Mouse (Mus musculus) Patski (cell line): ENCODE data around the gene Foxs1. TPM values are rescaled to one million over a fixed set of nuclear protein-coding genes. Genes with fewer than 3 reads are reported as not detected.

ENCODE experiments used
- ATAC-seq: fragments of 100-300 bp; one replicate; pipeline ENCODE4 v1.8.0; 2021
- CTCF ChIA-PET: fragments of 350-600 bp; sonication (Branson Sonifier 250); formaldehyde crosslinking; loops from one replicate; lab custom pipeline; 2022; ENCODE audit warnings: inconsistent platforms; lab: Charles Lee
- POLR2A ChIA-PET: fragments of 350-600 bp; sonication (Branson Sonifier 250); formaldehyde crosslinking; loops from one replicate; lab custom pipeline; 2022; ENCODE audit warnings: antibody characterized with exemption, inconsistent platforms; lab: Charles Lee
- DNase-seq: peaks from one replicate; pipeline ENCODE4 v3.0.0-alpha.2; 2011; ENCODE audit warnings: low read depth, low spot score
- H3K27me3 ChIP-seq: fragments of 371-371 bp; one replicate; pipeline ENCODE4 v1.5.1; 2021
- CTCF ChIP-seq: fragments of 100-300 bp; IDR thresholded peaks from one replicate; pipeline ENCODE4 v1.5.1; 2021
- in situ Hi-C: fragments of 300-500 bp; cut with MboI; formaldehyde crosslinking; loops from 3 replicates; pipeline ENCODE4 v1.11.1; 2018; ENCODE audit warnings: low pct_unique_long_range_greater_than_20kb, mixed read lengths
- polyA plus RNA-seq: library from polyadenylated mRNA; unstranded; gene quantifications from one replicate; pipeline ENCODE4 v1.2.3, GENCODE M21; 2021

The Foxs1 gene
- polyA plus RNA-seq, 1 experiment from 2014 or later = 0.04 TPM

GRCm38 (mm10) chr2:152928219-152928987, 4.6 kb downstream of the Foxs1 start:
- no peak for DNase-seq

GRCm38 (mm10) chr2:152927371-152927770, 5.6 kb downstream of the Foxs1 start:
- DNase-seq (no peak), ATAC-seq (peak; percentile 69)
- ChIA-PET CTCF (no interaction called here), POLR2A (no interaction called here)
- no peaks in the 10 kb centered on the region for H3K27me3 ChIP-seq
- no peak for TF ChIP-seq CTCF
- in situ Hi-C loops = no loop called here

More at GRCm38 (mm10) chr2:152928219-152928987, 4.6 kb downstream of the Foxs1 start:
- ChIA-PET CTCF (no interaction called here), POLR2A (interaction anchor here (0.7 kb wide), 1 partner anchor 275 kb away, joined by 3 read pairs; no protein-coding TSS in a partner anchor)
- no peak for TF ChIP-seq CTCF
- no peak for ATAC-seq
- H3K27me3 ChIP-seq = no peaks in the 10 kb centered on the region
- in situ Hi-C loops = no loop called here

DNA sequence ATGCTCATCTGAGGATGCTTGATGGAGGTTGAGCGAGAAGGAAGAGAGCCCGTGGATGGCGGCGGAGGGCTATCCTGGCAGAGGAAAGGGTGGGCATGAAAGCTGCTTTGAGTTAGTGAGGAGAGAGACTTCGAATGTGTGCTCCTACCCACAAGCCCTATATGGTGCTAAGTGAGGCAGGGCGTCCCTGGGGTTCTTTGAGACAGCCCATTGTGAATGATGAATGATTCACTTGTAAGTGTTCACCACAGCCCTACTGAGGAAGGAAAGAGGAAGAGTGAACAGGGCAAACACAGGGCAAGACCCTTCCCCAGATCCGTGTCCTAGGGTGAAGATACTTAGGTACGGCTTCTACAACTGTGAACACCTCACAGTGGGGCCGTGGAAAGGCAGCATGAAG, 6.1 kb downstream of the Foxs1 start:
- ATAC-seq (no peak), DNase-seq (no peak)
- no peak for TF ChIP-seq CTCF
- no peaks in the 10 kb centered on the region for H3K27me3 ChIP-seq
- POLR2A ChIA-PET = no interaction called here
- in situ Hi-C loops = no loop called here
- CTCF ChIA-PET = no interaction called here

GRCm38 (mm10) chr2:152925189-152925872, 7.7 kb downstream of the Foxs1 start:
- CTCF ChIA-PET = interaction anchor here (1.4 to 2.2 kb wide), 2 partner anchors 8 to 11 kb away, joined by 4 to 8 read pairs; partner anchors contain the start of gene Foxs1
- no peak for ATAC-seq
- in situ Hi-C loops = no loop called here
- no peak for DNase-seq
- no peak for TF ChIP-seq CTCF
- POLR2A ChIA-PET = interaction anchor here (0.7 kb wide), 1 partner anchor 249 kb away, joined by 4 read pairs; no protein-coding TSS in a partner anchor
- no peaks in the 10 kb centered on the region for H3K27me3 ChIP-seq

DNA sequence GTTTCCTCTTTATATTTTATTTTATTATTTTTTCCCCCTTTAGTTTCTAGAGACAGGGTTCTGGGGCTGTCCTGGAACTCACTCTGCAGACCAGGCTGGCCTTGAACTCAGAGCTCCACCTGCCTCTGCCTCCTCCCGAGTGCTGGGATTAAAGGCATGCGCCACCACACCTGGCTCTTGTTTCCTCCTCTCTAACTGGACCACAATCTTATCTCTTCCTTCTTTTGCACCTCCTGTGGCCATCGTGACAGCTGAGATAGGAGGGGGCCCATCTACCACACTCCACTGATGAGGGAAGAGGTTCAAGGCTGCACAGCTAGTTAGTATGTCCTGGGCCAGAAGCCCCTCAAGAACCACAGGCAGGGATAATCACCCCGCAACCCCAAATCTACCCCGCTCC, 8.5 kb downstream of the Foxs1 start:
- TF ChIP-seq CTCF = no peak
- no peaks in the 10 kb centered on the region for H3K27me3 ChIP-seq
- DNase-seq (no peak), ATAC-seq (no peak)
- POLR2A ChIA-PET = interaction anchor here (0.6 to 1.4 kb wide), 3 partner anchors 83 to 91 kb away, joined by 3 read pairs; no protein-coding TSS in a partner anchor
- in situ Hi-C loops = loop anchor here (25.0 kb wide), 1 partner anchor 1012 kb away; the partner anchor contains the start of gene Angpt4
- CTCF ChIA-PET = interaction anchor here (0.7 to 2.2 kb wide), 3 partner anchors 9 to 10 kb away, joined by 4 to 8 read pairs (median 4); partner anchors contain the start of gene Foxs1

DNA sequence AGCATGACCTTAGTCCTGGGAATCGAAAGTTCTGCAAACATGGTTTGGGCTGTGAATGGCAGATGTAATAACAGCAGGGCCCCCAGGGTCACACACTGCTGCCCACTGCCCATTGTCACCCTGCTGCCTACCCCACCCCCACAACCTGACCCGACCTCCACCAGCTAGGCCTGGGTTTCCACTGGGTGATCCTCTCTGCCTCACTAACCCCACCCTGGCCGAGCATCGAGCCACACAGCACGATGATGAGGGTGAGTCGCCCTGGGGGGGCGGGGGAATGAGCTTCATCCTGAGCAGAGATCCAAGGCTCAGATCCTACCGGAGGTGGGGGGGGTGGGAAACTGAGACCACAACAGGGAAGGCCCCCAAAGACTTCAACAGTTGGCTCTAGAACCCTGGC, 8.9 kb downstream of the Foxs1 start:
- in situ Hi-C loops = loop anchor here (25.0 kb wide), 1 partner anchor 1012 kb away; the partner anchor contains the start of gene Angpt4
- no peak for TF ChIP-seq CTCF
- no peaks in the 10 kb centered on the region for H3K27me3 ChIP-seq
- CTCF ChIA-PET = interaction anchor here (0.7 to 2.2 kb wide), 3 partner anchors 8 to 10 kb away, joined by 4 to 8 read pairs (median 4); partner anchors contain the start of gene Foxs1
- POLR2A ChIA-PET = interaction anchor here (0.6 to 1.4 kb wide), 3 partner anchors 83 to 91 kb away, joined by 3 read pairs; no protein-coding TSS in a partner anchor
- no peak for ATAC-seq
- DNase-seq = no peak

DNA sequence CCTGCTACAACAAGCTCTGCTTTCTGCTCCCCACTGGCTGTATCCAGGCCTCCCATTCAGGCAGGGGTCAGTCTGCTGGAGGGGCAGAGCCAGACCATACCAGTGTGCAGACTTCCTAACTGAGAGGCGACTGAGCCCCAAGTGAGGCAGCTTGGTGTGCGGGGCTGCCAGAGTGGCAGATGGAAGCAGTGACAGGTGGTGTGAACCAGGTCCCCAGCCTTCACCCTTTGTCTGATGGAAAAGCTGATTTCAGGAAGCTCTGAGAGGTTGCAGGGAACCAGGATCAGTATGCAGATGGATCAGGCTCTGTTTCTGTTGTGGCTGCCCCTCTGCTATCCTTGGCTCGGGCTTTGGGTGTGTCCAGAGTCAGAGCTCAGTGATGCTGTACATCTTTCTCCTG, 9.4 kb downstream of the Foxs1 start:
- no peaks in the 10 kb centered on the region for H3K27me3 ChIP-seq
- DNase-seq (no peak), ATAC-seq (no peak)
- ChIA-PET POLR2A (interaction anchor here (1.4 kb wide), 1 partner anchor 84 kb away, joined by 3 read pairs; no protein-coding TSS in a partner anchor), CTCF (interaction anchor here (2.2 kb wide), 1 partner anchor 10 kb away, joined by 8 read pairs; the partner anchor contains the start of gene Foxs1)
- in situ Hi-C loops = loop anchor here (25.0 kb wide), 1 partner anchor 1011 kb away; the partner anchor contains the start of gene Angpt4
- TF ChIP-seq CTCF = no peak

DNA sequence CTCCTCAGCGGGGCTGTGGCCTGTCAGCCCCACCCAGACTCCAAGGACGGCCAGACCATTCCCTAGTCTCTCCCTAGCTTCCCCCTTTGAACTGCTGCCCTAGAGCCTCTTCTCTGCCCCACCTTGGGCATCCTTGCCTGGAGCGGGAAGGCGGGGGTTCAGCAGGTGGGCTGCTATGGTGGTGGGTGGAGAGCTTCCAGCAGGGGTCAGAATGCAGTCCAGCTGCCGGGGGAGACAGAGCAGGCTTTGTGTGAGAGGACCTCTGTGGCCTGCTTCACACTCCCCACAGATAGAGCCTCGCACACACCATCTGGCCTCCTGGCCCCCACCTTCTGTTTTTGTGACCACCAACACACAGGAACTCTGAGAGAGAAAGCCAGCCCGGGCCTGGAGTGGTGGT, 10.6 kb downstream of the Foxs1 start:
- in situ Hi-C loops = loop anchor here (25.0 kb wide), 1 partner anchor 1010 kb away; the partner anchor contains the start of gene Angpt4
- TF ChIP-seq CTCF = no peak
- DNase-seq (no peak), ATAC-seq (no peak)
- POLR2A ChIA-PET = interaction anchor here (0.6 kb wide), 1 partner anchor 18 kb away, joined by 4 read pairs; no protein-coding TSS in a partner anchor
- CTCF ChIA-PET = no interaction called here
- no peaks in the 10 kb centered on the region for H3K27me3 ChIP-seq

GRCm38 (mm10) chr2:152917671-152918070, 15.3 kb downstream of the Foxs1 start:
- TF ChIP-seq CTCF = no peak
- CTCF ChIA-PET = interaction anchor here (1.4 kb wide), 1 partner anchor 16 kb away, joined by 5 read pairs; the partner anchor contains the start of gene Foxs1
- DNase-seq (no peak), ATAC-seq (no peak)
- POLR2A ChIA-PET = interaction anchor here (1.6 kb wide), 1 partner anchor 96 kb away, joined by 3 read pairs; no protein-coding TSS in a partner anchor
- in situ Hi-C loops = loop anchor here (5.0 to 25.0 kb wide), 3 partner anchors 95 to 1005 kb away; partner anchors contain the start of gene Angpt4
- no peaks in the 10 kb centered on the region for H3K27me3 ChIP-seq

DNA sequence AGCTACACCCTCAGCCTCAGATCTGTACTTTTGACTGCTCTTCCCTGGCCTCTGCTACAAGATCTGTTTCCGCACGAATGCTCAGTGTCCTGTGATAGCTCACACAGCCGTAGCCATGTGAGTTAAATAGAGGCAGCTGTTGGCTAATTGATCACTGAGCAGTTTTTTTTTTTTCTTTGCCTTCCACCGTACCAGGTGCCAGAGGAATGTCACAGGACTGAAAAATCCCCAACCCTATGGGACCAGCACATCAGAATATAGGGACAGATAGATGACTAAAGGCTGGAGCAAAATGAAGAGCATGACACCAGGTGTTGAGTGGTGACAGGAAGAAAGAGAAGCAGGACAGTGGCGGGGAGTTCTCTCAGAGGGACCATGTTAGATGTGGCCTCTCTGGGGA, 16.9 kb downstream of the Foxs1 start:
- no peak for DNase-seq
- POLR2A ChIA-PET = no interaction called here
- CTCF ChIA-PET = interaction anchor here (1.0 to 2.4 kb wide), 5 partner anchors 8 to 229 kb away, joined by 3 to 10 read pairs (median 5); partner anchors contain the start of gene Pdrg1
- in situ Hi-C loops = loop anchor here (5.0 to 25.0 kb wide), 3 partner anchors 96 to 1004 kb away; partner anchors contain the start of gene Angpt4
- no peak for ATAC-seq
- TF ChIP-seq CTCF = no peak
- H3K27me3 ChIP-seq = no peaks in the 10 kb centered on the region
